Mouse (Mus musculus): ENCODE data around the gene Crybg3.

DNA sequence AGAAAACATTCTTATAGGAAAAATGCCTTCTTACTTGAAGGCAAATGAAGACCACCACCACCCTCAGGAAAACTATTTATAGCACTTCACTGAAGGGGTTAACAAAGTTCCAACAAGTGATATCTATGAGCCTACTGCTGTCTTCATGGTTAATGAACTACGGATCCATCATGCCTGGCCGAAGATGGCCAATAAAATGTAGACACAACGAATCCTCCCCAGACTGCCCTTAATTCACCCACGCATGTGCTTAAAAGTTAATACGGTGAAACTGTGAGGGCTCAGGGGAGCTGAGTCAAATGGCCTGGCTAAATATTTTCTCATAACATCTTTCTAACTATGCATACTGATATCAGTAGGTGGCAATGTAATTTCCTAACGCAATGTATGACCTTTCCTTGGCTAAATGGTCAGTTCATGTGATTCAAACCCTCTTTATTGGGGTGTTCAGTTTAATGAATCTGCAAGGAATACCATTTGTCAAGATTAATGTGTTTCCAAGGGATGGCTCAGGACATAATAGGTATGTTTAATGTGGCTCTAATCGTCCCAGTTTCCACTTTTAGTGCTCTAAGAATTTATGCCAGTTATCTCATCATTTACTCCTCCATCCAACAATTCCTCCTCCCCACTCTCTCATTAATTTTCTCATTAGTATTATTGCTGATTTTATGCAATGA, 155.8 kb downstream of the Crybg3 start:
- TF ChIP-seq POLR2A (IDR thresholded peaks at IDR 0.05; ENCODE audit: borderline replicate concordance, low read depth, low read length) (no peak), CTCF (IDR thresholded peaks at IDR 0.05; ENCODE audit: low read depth, low read length) (no peak)
